Mouse (Mus musculus) right cerebral cortex, adult 18-20 months (tissue): Measurements from ENCODE around the gene Itgb4.

Source experiments
- DNase-seq: peaks from one replicate; pipeline ENCODE4 v3.0.0; 2022; ENCODE audit warnings: mixed read lengths

The Itgb4 gene

GRCm38 (mm10) chr11:115970006-115970673 is 4.4 kb upstream of the Itgb4 start:
- no peak for DNase-seq

GRCm38 (mm10) chr11:115971016-115971415 is 3.5 kb upstream of the Itgb4 start:
- no peak for DNase-seq

- DNase-seq: no peak
Observed at GRCm38 (mm10) chr11:115975083-115975420, 543 bp downstream of the Itgb4 start.

- no peak for DNase-seq
Observed at GRCm38 (mm10) chr11:115975544-115975943, 1.0 kb downstream of the Itgb4 start.

- DNase-seq: no peak
Observed at GRCm38 (mm10) chr11:115982472-115982871, 8.0 kb downstream of the Itgb4 start.

GRCm38 (mm10) chr11:115983291-115983690 is 8.8 kb downstream of the Itgb4 start:
- no peak for DNase-seq

GRCm38 (mm10) chr11:115989686-115990085 is 15.2 kb downstream of the Itgb4 start:
- no peak for DNase-seq

- no peak for DNase-seq
Observed at GRCm38 (mm10) chr11:115992098-115992497, 17.6 kb downstream of the Itgb4 start.

GRCm38 (mm10) chr11:115995256-115995655 is 20.7 kb downstream of the Itgb4 start:
- DNase-seq: no peak

- no peak for DNase-seq
Observed at GRCm38 (mm10) chr11:115997047-115997446, 22.5 kb downstream of the Itgb4 start.

- no peak for DNase-seq
Observed at GRCm38 (mm10) chr11:115997662-115998061, 23.2 kb downstream of the Itgb4 start.

- DNase-seq: no peak
Observed at GRCm38 (mm10) chr11:115999027-115999426, 24.5 kb downstream of the Itgb4 start.

- peak; percentile 61 for DNase-seq
Observed at GRCm38 (mm10) chr11:115999538-116000143, 25.1 kb downstream of the Itgb4 start.

GRCm38 (mm10) chr11:116000607-116001006 is 26.1 kb downstream of the Itgb4 start:
- no peak for DNase-seq

GRCm38 (mm10) chr11:116001725-116002124 is 27.2 kb downstream of the Itgb4 start:
- no peak for DNase-seq

- no peak for DNase-seq
Observed at GRCm38 (mm10) chr11:116002894-116003293, 28.4 kb downstream of the Itgb4 start.

GRCm38 (mm10) chr11:116004186-116004823 is 29.8 kb downstream of the Itgb4 start:
- no peak for DNase-seq

GRCm38 (mm10) chr11:116004840-116005700 is 30.6 kb downstream of the Itgb4 start:
- DNase-seq: peak; percentile 61

- DNase-seq: no peak
Observed at GRCm38 (mm10) chr11:116005701-116006419, 31.4 kb downstream of the Itgb4 start.

- DNase-seq: no peak
Observed at GRCm38 (mm10) chr11:116007095-116007850, 32.8 kb downstream of the Itgb4 start.

- no peak for DNase-seq
Observed at GRCm38 (mm10) chr11:116008411-116008810, 33.9 kb downstream of the Itgb4 start.

GRCm38 (mm10) chr11:116008832-116009375 is 34.4 kb downstream of the Itgb4 start:
- DNase-seq: no peak
